Mouse (Mus musculus) intestine, postnatal 0 days (tissue): ENCODE data around the gene Rasgrp3. TPM values are rescaled to one million over a fixed set of nuclear protein-coding genes. Genes with fewer than 3 reads are reported as not detected.

ENCODE experiments used
- ATAC-seq: fragments of 200-750 bp; cut with Nextera tagmentation; 2 replicates; pipeline ENCODE4 v1.8.0; 2017; ENCODE audit warnings: mild to moderate bottlenecking, moderate TSS enrichment, moderate library complexity
- H3K27ac ChIP-seq: fragments of 300-500 bp; sonication (generic); 2 replicates; pipeline ENCODE4 v1.5.1; 2014; ENCODE audit warnings: mild to moderate bottlenecking, low read depth, low read length, moderate library complexity
- H3K27me3 ChIP-seq: fragments of 300-500 bp; sonication (generic); replicated peaks from 2 replicates; pipeline ENCODE4 v1.6.1; 2014; ENCODE audit warnings: low read length, mixed read lengths; ENCODE audit not compliant: control insufficient read depth, insufficient read depth
- H3K36me3 ChIP-seq: fragments of 300-500 bp; sonication (generic); 2 replicates; pipeline ENCODE4 v1.6.1; 2014; ENCODE audit warnings: mild to moderate bottlenecking, moderate library complexity; ENCODE audit not compliant: control insufficient read depth, insufficient read depth
- H3K4me1 ChIP-seq: fragments of 300-500 bp; sonication (generic); replicated peaks from 2 replicates; pipeline ENCODE4 v1.6.1; 2014; ENCODE audit warnings: antibody characterized with exemption, low read length, mixed read lengths; ENCODE audit not compliant: control insufficient read depth, insufficient read depth
- H3K4me2 ChIP-seq: fragments of 300-500 bp; sonication (generic); replicated peaks from 2 replicates; pipeline ENCODE4 v1.6.1; 2014; ENCODE audit warnings: low read depth, mild to moderate bottlenecking, moderate library complexity
- H3K4me3 ChIP-seq: fragments of 300-500 bp; sonication (generic); 2 replicates; pipeline ENCODE4 v1.5.1; 2014; ENCODE audit warnings: low read depth, low read length
- H3K9ac ChIP-seq: fragments of 300-500 bp; sonication (generic); 2 replicates; pipeline ENCODE4 v1.6.1; 2014; ENCODE audit warnings: mild to moderate bottlenecking, low read depth, low read length
- H3K9me3 ChIP-seq: fragments of 300-500 bp; sonication (generic); 2 replicates; pipeline ENCODE4 v1.6.1; 2016; ENCODE audit warnings: mixed run types; ENCODE audit not compliant: control insufficient read depth
- CTCF ChIP-seq: sonication (generic); IDR thresholded peaks from 2 replicates; pipeline ENCODE4 v1.5.1; 2016; ENCODE audit warnings: low read depth, mild to moderate bottlenecking, control low read depth, antibody characterized with exemption, moderate library complexity
- WGBS: fragments of 180-500 bp; shearing (Covaris S2); extraction: QIAGEN DNeasy Blood & Tissue Kit; methylation state at CpG from one replicate; pipeline ENCODE4 v1.1.7; 2014; 5-methylcytosine and 5-hydroxymethylcytosine counted together
- polyA plus RNA-seq: library from polyadenylated mRNA; unstranded; fragments of >200 nt; fragmentation: Nextera tagmentation; extraction: Ambion mirVana; gene quantifications from 2 replicates; pipeline ENCODE4 v1.2.1, GENCODE M21; 2015

Gene Rasgrp3
- polyA plus RNA-seq: 5.1 and 7.4 TPM in 2 replicates

DNA sequence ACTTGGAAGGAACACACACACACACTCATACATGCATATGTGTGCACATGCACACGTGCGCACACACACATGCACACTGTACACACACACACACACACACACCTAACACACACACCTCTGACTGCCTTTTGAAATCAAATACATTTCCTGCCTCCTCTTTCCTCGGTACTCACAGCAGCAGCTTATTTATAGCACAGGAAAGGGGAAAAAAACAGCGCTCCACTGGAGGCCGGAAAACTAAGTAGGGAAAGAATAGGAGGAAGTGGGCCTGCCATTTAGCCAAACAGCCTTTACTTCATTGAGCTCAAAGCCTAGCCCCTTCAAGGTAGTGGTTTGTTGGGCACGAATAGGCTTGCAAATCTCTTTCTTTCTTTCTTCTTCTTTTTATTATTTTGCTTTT lies at the start of gene Rasgrp3:
Rasgrp3 (plus strand) TSS at position 298 of the 400 bp plus-strand sequence.
- H3K4me2 ChIP-seq: 0 out of 2 replicates have a peak within 1 kb of the TSS, but pooled peaks have one; percentile 14
- 61% methylated on average over 6 of the region's 6 CpGs for WGBS
- H3K4me1 ChIP-seq: no peaks in the 10 kb centered on the region
- no peak within 1 kb of the TSS for H3K9ac ChIP-seq
- H3K4me3 ChIP-seq: peak within 1 kb of the TSS; percentile 26
- H3K9me3 ChIP-seq: no peaks in the 10 kb centered on the region
- no peak for ATAC-seq
- TF ChIP-seq CTCF: no peak
- H3K36me3 ChIP-seq: no peaks in the 10 kb centered on the region
- H3K27ac ChIP-seq: no peak within 1 kb of the TSS
- H3K27me3 ChIP-seq: no peaks in the 10 kb centered on the region

DNA sequence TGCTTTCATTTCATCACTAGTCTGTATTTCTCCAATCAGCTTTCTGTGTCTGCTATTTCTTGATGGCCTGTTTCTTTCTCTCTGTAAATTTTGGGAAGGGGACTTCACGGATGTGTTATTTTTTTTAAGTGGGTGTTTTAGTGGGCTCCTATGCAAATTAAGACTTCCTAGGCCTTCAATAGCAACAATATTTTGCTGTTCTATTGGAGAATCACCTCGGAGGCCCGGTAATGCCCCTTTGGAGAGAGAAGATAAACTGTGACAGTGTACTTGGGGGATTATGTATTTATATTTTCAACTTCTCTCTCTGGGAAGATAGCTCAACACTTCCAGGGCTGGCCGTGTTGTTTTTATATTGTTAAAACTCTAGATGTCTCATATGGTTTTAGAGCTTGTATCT lies 47.3 kb upstream of the Rasgrp3 start:
- H3K9me3 ChIP-seq: no peaks in the 10 kb centered on the region
- no peak overlapping the region for H3K9ac ChIP-seq
- 69% methylated on average over 4 of the region's 4 CpGs for WGBS
- H3K4me1 ChIP-seq: no peaks in the 10 kb centered on the region
- TF ChIP-seq CTCF: no peak
- H3K4me3 ChIP-seq: no peak overlapping the region
- ATAC-seq: no peak
- no peaks in the 10 kb centered on the region for H3K36me3 ChIP-seq
- no peak overlapping the region for H3K27ac ChIP-seq
- no peak overlapping the region for H3K4me2 ChIP-seq
- H3K27me3 ChIP-seq: no peaks in the 10 kb centered on the region

- peak; percentile 56 for TF ChIP-seq CTCF
- ATAC-seq: no peak
- H3K4me3 ChIP-seq: no peak overlapping the region
- H3K4me1 ChIP-seq: no peaks in the 10 kb centered on the region
- no peak overlapping the region for H3K27ac ChIP-seq
- no peak overlapping the region for H3K4me2 ChIP-seq
- H3K9me3 ChIP-seq: no peaks in the 10 kb centered on the region
- no peaks in the 10 kb centered on the region; the same call in 1 of the 2 replicates for H3K36me3 ChIP-seq
- H3K9ac ChIP-seq: no peak overlapping the region
- H3K27me3 ChIP-seq: no peaks in the 10 kb centered on the region
- WGBS: 87% methylated on average over 10 of the region's 10 CpGs
These were observed 45.6 kb upstream of the Rasgrp3 start for GRCm38 (mm10) chr17:75390142-75390541.

DNA sequence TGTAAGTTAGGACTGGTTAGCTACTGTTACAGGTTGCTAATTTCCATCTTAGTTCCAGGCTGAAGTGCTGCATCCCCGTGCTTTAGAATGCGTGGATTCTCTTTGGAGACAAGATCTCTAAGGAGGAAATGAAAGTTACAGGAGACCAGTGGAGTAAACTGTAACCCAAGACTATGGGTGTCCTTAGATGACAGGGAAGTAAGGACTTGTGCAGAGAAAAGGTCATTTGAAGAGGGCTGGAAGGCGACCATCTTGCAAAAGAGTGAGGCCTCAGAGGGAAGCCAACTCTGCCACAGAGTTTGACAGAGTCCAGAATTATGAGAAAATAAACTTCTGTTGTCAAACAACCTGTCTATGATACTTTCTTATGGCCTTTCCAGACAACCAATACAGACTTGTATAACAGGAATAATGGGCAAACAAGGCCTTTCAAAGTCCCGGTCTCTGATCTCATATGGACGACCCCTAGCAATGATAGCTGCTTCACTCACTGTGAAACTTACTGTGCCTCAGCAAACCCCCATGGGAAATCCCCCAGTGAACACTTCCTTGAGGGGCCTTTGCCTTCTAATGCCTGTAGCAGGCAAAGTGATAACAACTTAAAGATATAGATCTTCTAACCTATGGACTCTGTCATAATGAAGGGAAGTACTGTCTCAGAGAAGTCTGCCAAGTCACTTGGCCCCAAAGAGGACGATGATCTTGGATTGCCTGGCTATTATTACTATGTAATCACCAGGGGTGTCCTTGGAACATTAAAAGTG lies 44.1 kb upstream of the Rasgrp3 start:
- no peak overlapping the region for H3K9ac ChIP-seq
- H3K36me3 ChIP-seq: no peaks in the 10 kb centered on the region; the same call in 1 of the 2 replicates
- no peaks in the 10 kb centered on the region for H3K9me3 ChIP-seq
- peak; percentile 97 for ATAC-seq
- H3K27me3 ChIP-seq: no peaks in the 10 kb centered on the region
- WGBS: 55% methylated on average over 6 of the region's 6 CpGs
- no peak overlapping the region for H3K4me3 ChIP-seq
- H3K27ac ChIP-seq: peak overlapping the region; percentile 69; the same call in 1 of the 2 replicates
- no peak overlapping the region for H3K4me2 ChIP-seq
- no peaks in the 10 kb centered on the region for H3K4me1 ChIP-seq
- TF ChIP-seq CTCF: no peak

DNA sequence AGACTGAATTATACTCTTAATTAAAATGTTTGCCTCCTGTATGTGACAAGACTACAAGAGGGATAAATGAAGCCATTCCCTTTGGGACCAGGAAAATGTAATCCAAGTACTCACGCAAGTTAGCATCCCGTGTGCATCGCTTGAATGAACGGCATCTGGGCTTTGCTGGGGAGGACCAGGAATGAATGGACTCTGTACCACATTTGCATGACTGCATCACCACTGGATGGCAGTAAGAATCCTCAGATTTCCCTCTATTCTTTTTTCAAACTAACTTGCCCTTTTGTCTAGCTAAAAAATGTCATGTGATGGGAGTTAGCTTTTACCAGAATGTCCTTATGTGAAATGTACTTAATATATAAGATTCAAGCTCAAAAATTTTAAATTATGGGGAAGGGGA lies 29.3 kb upstream of the Rasgrp3 start:
- WGBS: 48% methylated on average over 4 of the region's 4 CpGs
- Histone ChIP-seq H3K27me3 (no peaks in the 10 kb centered on the region), H3K27ac (no peak overlapping the region), H3K9ac (no peak overlapping the region), H3K4me1 (no peaks in the 10 kb centered on the region), H3K9me3 (no peaks in the 10 kb centered on the region), H3K36me3 (no peaks in the 10 kb centered on the region), H3K4me2 (no peak overlapping the region), H3K4me3 (no peak overlapping the region)
- peak; percentile 67 for TF ChIP-seq CTCF
- no peak for ATAC-seq

GRCm38 (mm10) chr17:75416861-75417260 lies 18.8 kb upstream of the Rasgrp3 start:
- Histone ChIP-seq H3K36me3 (no peaks in the 10 kb centered on the region), H3K4me1 (no peaks in the 10 kb centered on the region), H3K4me2 (no peak overlapping the region), H3K9me3 (no peaks in the 10 kb centered on the region), H3K27ac (no peak overlapping the region), H3K4me3 (no peak overlapping the region), H3K9ac (no peak overlapping the region), H3K27me3 (no peaks in the 10 kb centered on the region)
- ATAC-seq: no peak
- 76% methylated on average over 3 of the region's 3 CpGs for WGBS
- TF ChIP-seq CTCF: no peak
